Mouse (Mus musculus) erythroid progenitor cell, adult 5-6 weeks (primary cell): ENCODE measurements around the gene Trf. TPM values are rescaled to one million over a fixed set of nuclear protein-coding genes. Genes with fewer than 3 reads are reported as not detected.
"Not testable (repeated sequence)": the region's sequence is repeated elsewhere in the genome, so short reads cannot be mapped to it uniquely, and the experiment has no call there.

Experiments used
- ATAC-seq: replicated peaks from 2 replicates; pipeline ENCODE4 v1.8.0; 2016; ENCODE audit warnings: moderate number of reproducible peaks, mild to moderate bottlenecking, moderate TSS enrichment, inconsistent platforms; ENCODE audit not compliant: poor library complexity, low FRiP score, severe bottlenecking
- total RNA-seq, 2 experiments: library from RNA; stranded (forward) in 1 of 2; stranded (reverse) in 1 of 2; fragments of 150-400 nt in 1 of 2; fragments of 186-747, 209-891 nt in 1 of 2; gene quantifications; 2 replicates each; pipeline versions ENCODE4 v1.2.3 to v1.2.4; 2015 to 2017; ENCODE audit warnings: low replicate concordance in 2 of 2

The Trf gene
- total RNA-seq, 2 experiments from 2014 or later = 48.3 to 125 TPM

DNA sequence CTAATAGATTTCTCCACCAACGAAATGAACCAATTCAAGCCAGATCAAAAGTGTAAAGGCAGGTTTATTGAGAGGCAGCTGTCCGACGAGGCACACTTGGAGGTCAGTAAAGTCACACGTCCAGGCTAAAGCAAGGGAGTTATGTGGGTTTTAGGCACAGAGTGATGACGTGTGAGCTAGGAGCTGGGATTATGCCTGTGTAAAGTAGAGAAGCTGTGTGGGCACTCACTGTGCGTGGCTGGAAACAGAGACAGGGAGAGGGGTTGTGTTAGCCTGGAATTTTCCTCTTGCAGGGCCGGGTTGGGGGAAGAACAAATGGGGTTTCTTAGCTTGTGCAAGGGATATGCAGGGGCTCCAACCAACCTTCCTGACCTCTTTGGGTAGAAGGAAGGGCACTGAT lies 61.5 kb downstream of the Trf start:
- no peak for ATAC-seq

DNA sequence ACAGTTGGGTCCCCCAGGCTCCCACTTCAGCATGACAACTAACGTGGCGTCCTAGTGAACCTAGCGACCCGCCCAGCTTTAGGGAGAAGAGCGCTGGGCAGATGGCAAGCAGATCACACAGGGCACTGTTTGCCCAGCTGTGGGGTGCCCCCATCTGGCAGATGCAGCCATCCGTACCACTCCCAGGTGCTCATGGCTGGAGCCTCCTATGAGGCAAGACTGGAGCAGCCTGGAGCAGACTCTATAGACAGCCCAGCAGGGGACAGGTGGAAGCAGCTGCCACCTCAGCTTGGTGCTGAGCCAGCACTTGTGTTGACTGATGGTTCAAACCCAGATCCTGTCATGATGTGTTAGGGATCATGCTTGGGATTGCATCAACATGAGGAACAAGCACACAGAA lies 62.2 kb downstream of the Trf start:
- no peak for ATAC-seq

DNA sequence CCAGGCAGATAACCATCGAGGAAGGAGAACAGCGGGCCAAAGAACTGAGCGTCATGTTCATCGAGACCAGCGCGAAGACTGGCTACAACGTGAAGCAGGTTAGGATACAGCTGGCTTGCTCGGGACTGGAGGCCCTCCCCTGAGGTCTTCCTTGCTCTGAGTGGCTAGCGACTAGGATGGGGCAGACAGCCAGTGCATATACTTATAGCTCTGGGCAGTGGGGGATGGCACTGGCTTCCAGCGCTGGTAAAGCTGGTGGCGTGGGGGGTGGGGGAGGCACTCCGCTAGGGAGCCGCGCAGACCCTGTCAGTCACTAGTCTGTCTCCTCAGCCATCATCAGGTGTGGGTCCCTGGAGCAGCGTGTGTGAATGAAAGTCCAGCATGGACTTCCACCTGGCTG lies 66.4 kb downstream of the Trf start:
- no peak for ATAC-seq

DNA sequence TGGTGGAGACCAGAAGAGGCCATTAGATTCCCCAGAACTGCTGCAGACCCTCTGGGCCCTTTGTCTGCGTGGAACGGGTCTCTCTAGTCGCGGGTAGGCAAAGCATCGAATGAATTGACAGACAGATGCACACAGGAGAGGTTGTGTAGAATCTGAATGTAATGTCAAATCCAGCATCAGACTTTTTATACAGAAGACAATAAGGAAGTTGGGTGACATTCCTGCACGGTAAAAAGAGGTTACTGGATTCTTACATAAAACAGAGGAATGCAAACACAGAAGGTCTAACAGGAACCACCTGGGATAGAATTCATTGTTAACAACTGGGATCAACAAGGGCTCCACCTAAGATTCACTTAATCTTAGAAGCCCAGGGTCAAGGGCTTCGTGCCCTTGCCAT lies 75.1 kb downstream of the Trf start:
- not testable (repeated sequence) for ATAC-seq

DNA sequence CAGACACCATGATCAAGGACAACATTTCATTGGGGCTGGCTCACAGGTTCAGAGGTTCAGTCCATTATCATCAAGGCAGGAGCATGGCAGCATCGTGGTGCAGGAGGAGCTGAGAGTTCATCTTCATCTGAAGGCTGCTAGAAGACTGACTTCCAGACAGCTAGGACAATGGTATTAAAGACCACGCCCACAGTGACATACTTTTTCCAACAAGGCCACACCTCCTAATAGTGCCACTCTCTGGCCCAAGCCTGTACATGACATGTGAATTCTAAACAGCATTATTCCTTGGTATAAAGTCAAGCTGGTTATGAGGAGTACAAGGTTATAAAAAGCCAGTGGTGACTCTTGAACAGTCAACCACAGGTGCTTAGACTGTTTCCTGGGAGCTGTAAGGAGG lies 75.7 kb downstream of the Trf start:
- no peak for ATAC-seq

Other genes with a start within 250 kb of the Trf start
- 0.42 TPM in 1 of 2 replicates, not detected in the other for gene Slco2a1, start 241.7 kb downstream of the Trf start, total RNA-seq (2015; ENCODE audit: low replicate concordance)
- gene Slco2a1, start 241.7 kb downstream of the Trf start, total RNA-seq (2017; ENCODE audit: low replicate concordance) = 0.13 TPM in 1 of 2 replicates, not detected in the other
- 0.36 and 0.42 TPM in 2 replicates for gene Rab6b, start 118.7 kb downstream of the Trf start, total RNA-seq (2015; ENCODE audit: low replicate concordance)
- gene Rab6b, start 118.7 kb downstream of the Trf start, total RNA-seq (2017; ENCODE audit: low replicate concordance) = 0.61 and 0.64 TPM in 2 replicates
- gene Srprb, start 28.3 kb downstream of the Trf start, total RNA-seq (2015; ENCODE audit: low replicate concordance) = 4.0 and 8.0 TPM in 2 replicates
- gene Srprb, start 28.3 kb downstream of the Trf start, total RNA-seq (2017; ENCODE audit: low replicate concordance) = 3.6 and 4.7 TPM in 2 replicates
- gene Gm20425, start 137 bp downstream of the Trf start, total RNA-seq (2015; ENCODE audit: low replicate concordance) = not detected in 2 replicates
- 0.68 TPM in 1 of 2 replicates, not detected in the other for gene Gm20425, start 137 bp downstream of the Trf start, total RNA-seq (2017; ENCODE audit: low replicate concordance)
- gene 1300017J02Rik, start 74.6 kb upstream of the Trf start, total RNA-seq (2015; ENCODE audit: low replicate concordance) = 185 and 265 TPM in 2 replicates
- 172 and 265 TPM in 2 replicates for gene 1300017J02Rik, start 74.6 kb upstream of the Trf start, total RNA-seq (2017; ENCODE audit: low replicate concordance)
- 162 and 228 TPM in 2 replicates for gene Topbp1, start 74.8 kb upstream of the Trf start, total RNA-seq (2015; ENCODE audit: low replicate concordance)
- 128 and 142 TPM in 2 replicates for gene Topbp1, start 74.8 kb upstream of the Trf start, total RNA-seq (2017; ENCODE audit: low replicate concordance)
- gene Cdv3, start 135.4 kb upstream of the Trf start, total RNA-seq (2015; ENCODE audit: low replicate concordance) = 71.7 and 73.2 TPM in 2 replicates
- gene Cdv3, start 135.4 kb upstream of the Trf start, total RNA-seq (2017; ENCODE audit: low replicate concordance) = 92.0 and 94.8 TPM in 2 replicates
- gene Bfsp2, start 250.0 kb upstream of the Trf start, total RNA-seq (2015; ENCODE audit: low replicate concordance) = 1.8 and 2.1 TPM in 2 replicates
- 5.4 TPM in 1 of 2 replicates, not detected in the other for gene Bfsp2, start 250.0 kb upstream of the Trf start, total RNA-seq (2017; ENCODE audit: low replicate concordance)